Mouse (Mus musculus): Measurements from ENCODE around the gene Gm7030. TPM values are rescaled to one million over a fixed set of nuclear protein-coding genes. Genes with fewer than 3 reads are reported as not detected.
"Not testable (repeated sequence)": the region's sequence is repeated elsewhere in the genome, so short reads cannot be mapped to it uniquely, and the experiment has no call there.

The Gm7030 gene
- polyA plus RNA-seq, 1 experiment from 2014 or later: not detected

GRCm38 (mm10) chr17:36158264-36158663 lies 29.0 kb upstream of the Gm7030 start:
- not testable (repeated sequence) for H3K9me3 ChIP-seq (replicated peaks); H3K27ac ChIP-seq; ATAC-seq (ENCODE audit: low read depth); H3K4me2 ChIP-seq; H3K4me1 ChIP-seq (replicated peaks); DNase-seq; H3K36me3 ChIP-seq; H3K9ac ChIP-seq; H3K4me3 ChIP-seq (replicated peaks)
- H3K27me3 ChIP-seq: peaks cover 95% of the 10 kb centered on the region
- WGBS (ENCODE audit: insufficient replicate concordance): 15% methylated on average over 11 of the region's 11 CpGs

DNA sequence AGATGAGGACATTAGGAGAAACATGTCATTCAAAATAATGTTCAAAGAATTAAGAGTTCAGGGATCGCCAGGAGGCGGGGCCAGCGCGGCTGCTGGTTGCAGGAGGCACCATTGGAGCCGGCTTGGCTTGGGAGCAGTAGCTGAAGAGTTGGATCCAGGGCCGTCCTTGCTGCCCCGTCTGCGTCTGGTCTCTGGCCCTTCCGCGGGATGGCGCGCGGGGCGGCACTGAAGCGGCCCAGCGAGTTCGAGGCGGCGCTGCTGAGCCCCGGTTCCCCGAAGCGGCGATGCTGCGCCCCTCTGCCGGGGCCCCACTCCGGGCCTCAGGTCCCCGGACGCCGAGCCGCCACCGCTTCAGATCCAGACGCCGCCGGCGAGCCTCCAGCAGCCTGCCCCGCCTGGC lies 28.6 kb upstream of the Gm7030 start:
- not testable (repeated sequence) for ATAC-seq (ENCODE audit: low read depth); H3K4me1 ChIP-seq (replicated peaks); H3K9me3 ChIP-seq (replicated peaks); H3K36me3 ChIP-seq; H3K9ac ChIP-seq; H3K27ac ChIP-seq; DNase-seq
- WGBS (ENCODE audit: insufficient replicate concordance): 2% methylated on average over 36 of the region's 36 CpGs
- H3K4me2 ChIP-seq: peak overlapping the region; percentile 34
- H3K4me3 ChIP-seq (replicated peaks): peak overlapping the region; percentile 25; the same call in 1 of the 2 replicates
- H3K27me3 ChIP-seq: peaks cover 93% of the 10 kb centered on the region

DNA sequence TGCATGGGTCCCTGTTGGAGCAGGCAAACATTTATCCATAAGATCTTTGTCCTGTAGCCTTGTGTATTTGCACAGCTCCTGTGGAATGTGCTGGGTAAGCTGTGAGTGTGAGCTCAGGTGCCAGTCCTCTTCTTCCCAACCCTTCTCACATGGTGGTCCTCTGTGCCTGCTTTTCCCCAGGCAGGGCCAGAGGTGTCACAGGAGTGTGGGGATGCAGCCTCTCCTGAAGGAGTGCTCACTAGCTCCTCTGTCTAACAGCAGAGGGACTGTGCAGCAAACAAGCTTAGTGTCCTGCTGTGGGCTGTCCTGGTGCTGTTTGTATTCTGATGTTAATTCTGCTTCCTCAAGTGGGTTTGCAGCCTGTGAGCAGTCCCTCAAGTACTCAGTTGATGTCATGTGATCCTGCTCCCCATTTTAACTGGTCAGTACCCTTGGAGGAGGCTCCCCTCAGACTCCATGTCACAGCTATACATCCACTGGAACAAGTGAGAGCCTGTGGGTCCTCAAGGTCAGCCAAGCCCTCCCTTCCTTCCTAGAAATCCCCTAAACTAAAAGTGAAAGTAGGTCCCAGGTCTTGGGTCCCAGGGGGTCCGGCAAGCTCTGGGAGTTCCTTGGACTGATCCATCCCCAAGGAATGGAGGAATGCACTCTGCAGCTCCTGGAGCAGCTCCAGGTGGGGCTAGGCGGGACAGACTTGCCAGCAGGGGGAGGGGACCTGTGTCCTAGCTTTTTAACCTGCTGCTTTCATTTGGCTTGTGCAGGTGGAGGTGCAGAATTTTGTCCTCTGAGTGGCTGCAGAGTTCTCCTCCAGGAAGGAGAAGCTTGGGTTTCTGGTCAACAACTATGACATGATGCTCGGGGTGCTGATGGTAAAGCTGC lies 25.3 kb upstream of the Gm7030 start:
- H3K27ac ChIP-seq: no peak overlapping the region
- ATAC-seq (ENCODE audit: low read depth) (no peak), DNase-seq (no peak)
- no peak overlapping the region for H3K4me3 ChIP-seq (replicated peaks)
- no peaks in the 10 kb centered on the region for H3K4me1 ChIP-seq (replicated peaks)
- WGBS (ENCODE audit: insufficient replicate concordance): 11% methylated on average over 3 of the region's 3 CpGs
- H3K9ac ChIP-seq: no peak overlapping the region
- peaks cover 80% of the 10 kb centered on the region for H3K27me3 ChIP-seq
- H3K4me2 ChIP-seq: no peak overlapping the region
- H3K36me3 ChIP-seq: no peaks in the 10 kb centered on the region
- no peaks in the 10 kb centered on the region for H3K9me3 ChIP-seq (replicated peaks)

DNA sequence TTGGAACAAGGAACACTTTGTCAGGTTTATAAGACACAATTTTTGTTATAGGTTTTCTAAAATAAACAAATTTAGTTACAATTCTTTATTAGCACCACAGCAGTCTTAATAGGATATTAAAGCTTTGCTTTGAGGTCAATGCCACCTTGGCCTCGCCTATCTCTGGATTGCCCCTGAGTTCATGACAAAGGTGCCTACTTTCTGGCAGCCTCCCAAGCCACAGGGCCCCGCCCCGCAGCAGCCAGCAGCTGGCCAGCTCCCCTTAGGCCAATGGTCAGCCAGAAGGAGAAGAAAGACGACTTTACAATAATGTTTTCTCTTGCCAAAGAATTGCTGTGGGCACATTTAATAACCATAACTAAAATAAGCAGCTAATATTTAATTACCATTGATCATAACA lies 22.0 kb upstream of the Gm7030 start:
- H3K4me1 ChIP-seq (replicated peaks); DNase-seq; H3K27ac ChIP-seq; H3K9me3 ChIP-seq (replicated peaks); H3K36me3 ChIP-seq; H3K9ac ChIP-seq; ATAC-seq (ENCODE audit: low read depth); H3K4me3 ChIP-seq (replicated peaks); H3K4me2 ChIP-seq: not testable (repeated sequence)
- 25% methylated on average over 4 of the region's 4 CpGs for WGBS (ENCODE audit: insufficient replicate concordance)
- H3K27me3 ChIP-seq: peaks cover 66% of the 10 kb centered on the region

DNA sequence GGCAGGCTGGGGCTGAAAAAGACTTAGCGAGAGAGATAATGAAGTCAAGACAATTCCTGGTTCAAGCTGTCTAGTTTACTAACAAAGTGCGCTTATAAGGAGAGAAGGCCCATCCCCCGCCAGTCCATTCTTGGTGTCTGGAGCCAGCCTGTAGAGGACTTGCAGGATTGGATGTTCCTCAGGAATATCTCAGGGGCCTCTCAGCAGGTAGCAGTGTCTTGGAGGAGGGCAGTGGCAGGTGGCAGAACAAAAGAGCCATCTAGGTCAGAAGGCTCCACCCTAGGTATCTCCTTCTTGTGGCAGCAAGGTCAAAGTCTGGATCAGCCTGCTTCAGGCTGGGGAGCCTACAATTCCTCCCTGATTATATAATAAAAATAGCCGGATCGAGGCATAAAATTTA lies 19.2 kb upstream of the Gm7030 start:
- H3K36me3 ChIP-seq; H3K27ac ChIP-seq; H3K9ac ChIP-seq; H3K9me3 ChIP-seq (replicated peaks); H3K4me3 ChIP-seq (replicated peaks); ATAC-seq (ENCODE audit: low read depth); DNase-seq; H3K4me1 ChIP-seq (replicated peaks); H3K4me2 ChIP-seq: not testable (repeated sequence)
- H3K27me3 ChIP-seq: peaks cover 64% of the 10 kb centered on the region
- WGBS (ENCODE audit: insufficient replicate concordance): 68% methylated on average over 5 of the region's 5 CpGs

DNA sequence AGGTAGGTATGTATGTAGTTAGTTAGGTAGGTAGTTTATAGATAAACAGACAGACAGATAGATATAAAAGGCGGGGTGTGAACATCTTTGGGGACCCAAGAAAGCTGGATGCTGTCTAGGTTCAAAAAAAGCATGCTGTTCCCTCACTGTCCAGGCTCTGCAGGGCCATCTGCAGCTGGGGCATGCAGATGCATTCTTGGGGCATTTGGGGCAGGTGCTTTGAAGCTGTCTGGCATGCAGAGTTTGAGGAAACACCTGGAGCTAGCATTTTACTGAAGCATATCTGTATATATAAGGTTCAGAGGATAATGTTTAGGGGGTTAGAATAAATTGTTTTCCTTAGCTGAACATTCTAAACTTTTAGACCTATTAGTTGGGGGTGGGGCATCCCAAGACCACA lies 17.7 kb upstream of the Gm7030 start:
- not testable (repeated sequence) for H3K4me3 ChIP-seq (replicated peaks); H3K36me3 ChIP-seq; DNase-seq; H3K9me3 ChIP-seq (replicated peaks); H3K4me2 ChIP-seq; H3K27ac ChIP-seq; H3K4me1 ChIP-seq (replicated peaks); H3K9ac ChIP-seq; ATAC-seq (ENCODE audit: low read depth)
- WGBS (ENCODE audit: insufficient replicate concordance): 60% methylated on average over 1 of the region's 1 CpGs
- peaks cover 64% of the 10 kb centered on the region for H3K27me3 ChIP-seq

- ATAC-seq (ENCODE audit: low read depth): not testable (repeated sequence)
- peak overlapping the region; percentile 44 for H3K4me3 ChIP-seq (replicated peaks)
Measured at GRCm38 (mm10) chr17:36145861-36146156, 16.6 kb upstream of the Gm7030 start.

DNA sequence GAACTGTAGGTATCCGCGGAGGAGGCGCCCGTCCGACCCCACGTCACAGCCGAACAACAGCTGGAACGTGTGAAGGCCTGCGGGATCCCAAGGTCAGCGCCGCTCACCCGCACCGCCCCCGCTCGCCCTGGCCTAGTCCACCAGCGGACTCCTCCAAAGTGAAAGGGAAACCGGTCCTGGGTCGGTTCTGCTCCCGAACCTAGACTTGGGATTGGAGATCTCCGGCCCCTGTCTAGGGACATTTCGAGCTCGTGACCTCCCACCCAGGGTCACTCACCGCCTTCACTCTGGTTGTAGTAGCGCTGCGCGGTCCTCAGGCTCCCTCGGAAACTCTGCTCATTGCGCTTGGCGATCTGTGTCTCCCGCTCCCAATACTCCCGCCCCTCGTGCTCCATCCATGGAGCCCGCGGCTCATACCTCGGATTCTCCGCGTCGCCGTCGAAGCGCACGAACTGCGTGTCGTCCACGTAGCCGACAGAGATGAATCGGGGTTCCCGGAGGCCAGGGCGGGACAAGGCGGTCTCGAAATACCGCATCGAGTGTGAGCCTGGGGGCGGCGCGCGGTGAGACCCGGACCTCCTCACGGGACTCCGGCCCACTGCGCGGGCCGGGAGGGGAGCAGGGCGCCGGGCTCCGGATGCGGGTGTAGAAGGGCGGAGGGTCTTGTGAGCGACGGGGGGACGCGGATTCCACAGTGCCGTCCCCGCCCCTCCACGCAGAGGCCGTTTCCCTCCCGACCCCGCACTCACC lies 16.1 kb upstream of the Gm7030 start:
- Histone ChIP-seq H3K36me3 (no peaks in the 10 kb centered on the region), H3K4me1 (replicated peaks) (no peaks in the 10 kb centered on the region), H3K9me3 (replicated peaks) (no peaks in the 10 kb centered on the region), H3K4me3 (replicated peaks) (peak overlapping the region; percentile 44), H3K9ac (no peak overlapping the region), H3K27me3 (peaks cover 69% of the 10 kb centered on the region), H3K27ac (no peak overlapping the region), H3K4me2 (peak overlapping the region; percentile 55)
- 3% methylated on average over 77 of the region's 78 CpGs for whole genome bisulfite sequencing (ENCODE audit: insufficient replicate concordance)
- DNase-seq (no peak), ATAC-seq (ENCODE audit: low read depth) (no peak)

More at GRCm38 (mm10) chr17:36145861-36146156, 16.6 kb upstream of the Gm7030 start:
- Histone ChIP-seq H3K27me3 (peaks cover 68% of the 10 kb centered on the region), H3K4me2 (peak overlapping the region; percentile 55)
- 2% methylated on average over 13 of the region's 13 CpGs for WGBS (ENCODE audit: insufficient replicate concordance)
- not testable (repeated sequence) for DNase-seq; H3K9ac ChIP-seq; H3K27ac ChIP-seq; H3K9me3 ChIP-seq (replicated peaks); H3K36me3 ChIP-seq; H3K4me1 ChIP-seq (replicated peaks)

- 37% methylated on average over 1 of the region's 1 CpGs for WGBS (ENCODE audit: insufficient replicate concordance)
Measured at GRCm38 (mm10) chr17:36136299-36136848, 7.1 kb upstream of the Gm7030 start.

GRCm38 (mm10) chr17:36135421-36136231 lies 6.4 kb upstream of the Gm7030 start:
- ATAC-seq (ENCODE audit: low read depth); H3K36me3 ChIP-seq; H3K4me1 ChIP-seq (replicated peaks); H3K27ac ChIP-seq; DNase-seq; H3K4me3 ChIP-seq (replicated peaks); H3K9ac ChIP-seq; H3K9me3 ChIP-seq (replicated peaks); H3K4me2 ChIP-seq: not testable (repeated sequence)
- H3K27me3 ChIP-seq: peaks cover 19% of the 10 kb centered on the region

More at GRCm38 (mm10) chr17:36136299-36136848, 7.1 kb upstream of the Gm7030 start:
- H3K27me3 ChIP-seq: peaks cover 23% of the 10 kb centered on the region
- H3K4me1 ChIP-seq (replicated peaks); DNase-seq; H3K27ac ChIP-seq; H3K4me3 ChIP-seq (replicated peaks); H3K4me2 ChIP-seq; H3K9me3 ChIP-seq (replicated peaks); ATAC-seq (ENCODE audit: low read depth); H3K9ac ChIP-seq; H3K36me3 ChIP-seq: not testable (repeated sequence)

Data from liver, embryonic 13.5 days (tissue).